Mouse (Mus musculus) embryonic fibroblast, embryonic 13.5 days (primary cell): ENCODE measurements around the gene Gm20388. TPM values are rescaled to one million over a fixed set of nuclear protein-coding genes. Genes with fewer than 3 reads are reported as not detected.
A peak's percentile ranks its signal among the peaks of the same experiment; 100 is the strongest.

Experiments used
- H3K27ac ChIP-seq: 2 replicates; pipeline ENCODE4 v1.5.1; 2012; ENCODE audit warnings: low read length, control low read depth, inconsistent platforms; ENCODE audit not compliant: insufficient read depth
- H3K4me1 ChIP-seq: 2 replicates; pipeline ENCODE4 v1.6.1; 2011; ENCODE audit warnings: low read length; ENCODE audit not compliant: control insufficient read depth, insufficient read depth
- H3K4me3 ChIP-seq: 2 replicates; pipeline ENCODE4 v1.5.1; 2011; ENCODE audit warnings: mild to moderate bottlenecking, control low read depth, low read length; ENCODE audit not compliant: insufficient read depth
- CTCF ChIP-seq: IDR thresholded peaks from 2 replicates; pipeline ENCODE4 v1.5.1; 2011; ENCODE audit warnings: mild to moderate bottlenecking, control low read depth, low read length, moderate library complexity, borderline replicate concordance; ENCODE audit not compliant: insufficient read depth
- POLR2A ChIP-seq: IDR thresholded peaks from 2 replicates; pipeline ENCODE4 v1.6.1; 2011; ENCODE audit warnings: low read depth, mild to moderate bottlenecking, control low read depth, low read length, moderate library complexity
- polyA plus RNA-seq: library from polyadenylated mRNA; stranded (reverse); fragments of >200 nt; gene quantifications from 2 replicates; pipeline ENCODE4 v1.2.4, GENCODE M21; 2011; ENCODE audit warnings: low read depth; ENCODE audit not compliant: missing spikeins, insufficient read length

Gene Gm20388
- polyA plus RNA-seq, 1 experiment: 82.8 TPM

- H3K4me1 ChIP-seq: no peaks in the 10 kb centered on the region; the same call in 1 of the 2 replicates
- H3K4me3 ChIP-seq: no peak overlapping the region
- H3K27ac ChIP-seq: no peak overlapping the region
- TF ChIP-seq POLR2A (no peak), CTCF (no peak)
Measured at GRCm38 (mm10) chr8:123108010-123108409, 3197.4 kb downstream of the Gm20388 start.

- H3K4me3 ChIP-seq: no peak overlapping the region
- TF ChIP-seq CTCF: no peak
- no peak overlapping the region for H3K27ac ChIP-seq
- H3K4me1 ChIP-seq: no peaks in the 10 kb centered on the region; the same call in 1 of the 2 replicates
Measured at GRCm38 (mm10) chr8:123108953-123109352, 3198.3 kb downstream of the Gm20388 start.

GRCm38 (mm10) chr8:123110649-123111048 is 3200.0 kb downstream of the Gm20388 start:
- Histone ChIP-seq H3K27ac (no peak overlapping the region), H3K4me1 (no peaks in the 10 kb centered on the region), H3K4me3 (no peak overlapping the region)
- TF ChIP-seq POLR2A: no peak
- TF ChIP-seq CTCF: peak; percentile 39; the same call in 1 of the 2 replicates

- Histone ChIP-seq H3K4me1 (no peaks in the 10 kb centered on the region), H3K4me3 (no peak overlapping the region), H3K27ac (no peak overlapping the region)
- TF ChIP-seq POLR2A (no peak), CTCF (no peak)
Measured at GRCm38 (mm10) chr8:123112892-123113291, 3202.3 kb downstream of the Gm20388 start.

GRCm38 (mm10) chr8:123113908-123114469 is 3203.3 kb downstream of the Gm20388 start:
- Histone ChIP-seq H3K27ac (no peak overlapping the region), H3K4me1 (no peaks in the 10 kb centered on the region), H3K4me3 (no peak overlapping the region)
- TF ChIP-seq CTCF: no peak
- TF ChIP-seq POLR2A: no peak

- Histone ChIP-seq H3K27ac (no peak overlapping the region), H3K4me1 (no peaks in the 10 kb centered on the region)
- TF ChIP-seq POLR2A: no peak
- TF ChIP-seq CTCF: no peak
Measured at GRCm38 (mm10) chr8:123114644-123115043, 3204.0 kb downstream of the Gm20388 start.

GRCm38 (mm10) chr8:123117127-123117731 is 3206.6 kb downstream of the Gm20388 start, which contains the start of gene Cpne7:
Gene Cpne7 (plus strand): TSS chr8:123117374.
- TF ChIP-seq POLR2A: no peak
- no peak for TF ChIP-seq CTCF
- Histone ChIP-seq H3K4me1 (peaks cover under 1% of the 10 kb centered on the region; the same call in 1 of the 2 replicates), H3K27ac (no peak within 1 kb of the TSS), H3K4me3 (peak within 1 kb of the TSS; percentile 5; the same call in 1 of the 2 replicates)

More at GRCm38 (mm10) chr8:123114644-123115043, 3204.0 kb downstream of the Gm20388 start:
- H3K4me3 ChIP-seq: no peak overlapping the region

GRCm38 (mm10) chr8:123117744-123118143 is 3207.1 kb downstream of the Gm20388 start:
- TF ChIP-seq POLR2A (no peak), CTCF (no peak)
- Histone ChIP-seq H3K4me1 (peaks cover 4% of the 10 kb centered on the region; the same call in 1 of the 2 replicates), H3K4me3 (peak overlapping the region; percentile 5; the same call in 1 of the 2 replicates), H3K27ac (no peak overlapping the region)

GRCm38 (mm10) chr8:123122059-123122458 is 3211.4 kb downstream of the Gm20388 start:
- no peak for TF ChIP-seq CTCF
- TF ChIP-seq POLR2A: no peak
- no peak overlapping the region for H3K4me3 ChIP-seq
- peaks cover 6% of the 10 kb centered on the region; the same call in 1 of the 2 replicates for H3K4me1 ChIP-seq
- H3K27ac ChIP-seq: no peak overlapping the region

GRCm38 (mm10) chr8:123122670-123123069 is 3212.0 kb downstream of the Gm20388 start:
- Histone ChIP-seq H3K4me3 (no peak overlapping the region), H3K4me1 (peaks cover 6% of the 10 kb centered on the region; the same call in 1 of the 2 replicates), H3K27ac (no peak overlapping the region)
- TF ChIP-seq CTCF: no peak
- TF ChIP-seq POLR2A: no peak
